30 mouse cellular contexts compared by ENCODE assay signal in the genomic region with DNA sequence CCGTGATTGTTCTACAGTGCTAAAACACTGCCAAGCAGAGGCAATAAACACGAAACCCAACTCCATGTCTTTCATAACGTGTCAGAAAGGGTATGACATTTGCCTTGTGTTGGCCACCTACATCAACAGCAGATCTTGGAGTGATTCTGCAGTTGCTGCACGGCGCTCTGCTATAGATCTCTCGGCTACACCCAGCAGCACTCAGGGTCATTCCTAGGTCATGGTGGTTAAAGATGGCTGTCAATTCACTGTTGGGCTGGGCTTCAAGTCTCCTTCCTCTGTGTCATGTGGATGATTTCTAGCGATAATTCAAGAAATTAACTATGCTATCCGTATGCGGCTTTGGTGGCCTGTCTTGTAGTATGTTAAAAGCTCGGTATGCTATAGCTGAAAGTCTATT. TPM values are rescaled to one million over a fixed set of nuclear protein-coding genes. Genes with fewer than 3 reads are reported as not detected.
A peak's percentile ranks its signal among the peaks of the same experiment; 100 is the strongest.
DNase-seq lines count a peak whose midpoint lies in the region; ATAC-seq and TF ChIP-seq lines count a peak whose summit lies in the region.
"Had no signal": no experiment of that assay in that cellular context is flagged by ENCODE, and none has a peak within 500 bp of the region (broad histone marks: within the 10 kb centered on the region; RNA-seq: fewer than 3 reads in every experiment).

No protein-coding gene starts in this region.

- TF ChIP-seq EP300 in lung, postnatal 0 days (IDR thresholded peaks at IDR 0.05), result no peak

- H3K9me3 ChIP-seq in hindbrain, embryonic 11.5 days (ENCODE audit: control insufficient read depth, low read length), result no peaks in the 10 kb centered on the region
- H3K9me3 ChIP-seq in hindbrain, embryonic 10.5 days, result no peaks in the 10 kb centered on the region
- H3K9me3 ChIP-seq in neural tube, embryonic 11.5 days (ENCODE audit: control insufficient read depth, low read length), result no peaks in the 10 kb centered on the region
- H3K9me3 ChIP-seq in neural tube, embryonic 15.5 days (replicated peaks), result no peaks in the 10 kb centered on the region
- H3K9me3 ChIP-seq in lung, postnatal 0 days (ENCODE audit: low read length), result no peaks in the 10 kb centered on the region
- no peaks in the 10 kb centered on the region for H3K9me3 ChIP-seq in heart, embryonic 11.5 days (replicated peaks; ENCODE audit: control insufficient read depth, low read length)
- H3K9me3 ChIP-seq: embryonic facial prominence, embryonic 12.5 days; heart, embryonic 12.5 days; kidney, embryonic 15.5 days; liver, embryonic 13.5 days had no signal

- no peaks in the 10 kb centered on the region for H3K27me3 ChIP-seq in hindbrain, embryonic 11.5 days (ENCODE audit: control insufficient read depth, insufficient read depth, low read length)
- H3K27me3 ChIP-seq in hindbrain, embryonic 10.5 days (ENCODE audit: insufficient read depth, poor library complexity, severe bottlenecking), result peaks cover 3% of the 10 kb centered on the region; the same call in 1 of the 2 replicates
- H3K27me3 ChIP-seq in neural tube, embryonic 11.5 days (ENCODE audit: control insufficient read depth, insufficient read depth, low read length), result no peaks in the 10 kb centered on the region
- no peaks in the 10 kb centered on the region for H3K27me3 ChIP-seq in neural tube, embryonic 15.5 days (replicated peaks)
- no peaks in the 10 kb centered on the region for H3K27me3 ChIP-seq in lung, postnatal 0 days (replicated peaks; ENCODE audit: insufficient read depth, low read length)
- peaks cover 4% of the 10 kb centered on the region; the same call in 1 of the 2 replicates for H3K27me3 ChIP-seq in heart, embryonic 11.5 days (ENCODE audit: control insufficient read depth, insufficient read depth, low read length)
- H3K27me3 ChIP-seq: embryonic facial prominence, embryonic 12.5 days; kidney, embryonic 15.5 days had no signal

- TF ChIP-seq CTCF in lung, postnatal 0 days (IDR thresholded peaks at IDR 0.05), result no peak

- H3K9ac ChIP-seq in hindbrain, embryonic 11.5 days (ENCODE audit: low read depth, low read length), result no peak overlapping the region
- no peak overlapping the region for H3K9ac ChIP-seq in neural tube, embryonic 11.5 days (ENCODE audit: low read length)
- no peak overlapping the region for H3K9ac ChIP-seq in neural tube, embryonic 15.5 days (replicated peaks)
- no peak overlapping the region for H3K9ac ChIP-seq in lung, postnatal 0 days (replicated peaks; ENCODE audit: low read depth)
- no peak overlapping the region for H3K9ac ChIP-seq in heart, embryonic 11.5 days (ENCODE audit: low read depth, low read length)
- H3K9ac ChIP-seq: embryonic facial prominence, embryonic 12.5 days; heart, embryonic 12.5 days; kidney, embryonic 15.5 days; liver, embryonic 13.5 days had no signal

- no peak overlapping the region for H3K4me2 ChIP-seq in hindbrain, embryonic 11.5 days (replicated peaks; ENCODE audit: low read depth, low read length)
- no peak overlapping the region for H3K4me2 ChIP-seq in neural tube, embryonic 11.5 days (ENCODE audit: low read depth)
- H3K4me2 ChIP-seq in neural tube, embryonic 15.5 days, result no peak overlapping the region
- no peak overlapping the region for H3K4me2 ChIP-seq in lung, postnatal 0 days (replicated peaks; ENCODE audit: low read depth, low read length)
- H3K4me2 ChIP-seq in heart, embryonic 11.5 days, result no peak overlapping the region
- H3K4me2 ChIP-seq: embryonic facial prominence, embryonic 12.5 days; heart, embryonic 12.5 days; kidney, embryonic 15.5 days; liver, embryonic 13.5 days had no signal

- ATAC-seq in hindbrain, embryonic 11.5 days (ENCODE audit: low FRiP score), result no peak
- ATAC-seq in neural tube, embryonic 11.5 days (ENCODE audit: insufficient read depth, low FRiP score, low TSS enrichment), result peak; percentile 38; the same call in 1 of the 2 replicates
- ATAC-seq in neural tube, embryonic 15.5 days (ENCODE audit: low FRiP score), result 0 out of 2 replicates have a peak, but pooled peaks have one; percentile 28
- no peak for ATAC-seq in lung, postnatal 0 days
- ATAC-seq in heart, embryonic 11.5 days (replicated peaks; ENCODE audit: insufficient number of reproducible peaks, low FRiP score, low TSS enrichment), result no peak
- ATAC-seq: activated CD4-positive, CD25-positive, alpha-beta regulatory T cell, adult 4 months; forebrain, embryonic 14.5 days had no signal

- H3K4me3 ChIP-seq in hindbrain, embryonic 11.5 days (ENCODE audit: low read depth, low read length), result no peak overlapping the region
- H3K4me3 ChIP-seq in hindbrain, embryonic 10.5 days, result no peak overlapping the region
- H3K4me3 ChIP-seq in neural tube, embryonic 11.5 days (ENCODE audit: low read depth, low read length), result no peak overlapping the region
- no peak overlapping the region for H3K4me3 ChIP-seq in neural tube, embryonic 15.5 days (replicated peaks)
- no peak overlapping the region for H3K4me3 ChIP-seq in lung, postnatal 0 days (ENCODE audit: low read depth, low read length)
- H3K4me3 ChIP-seq in heart, embryonic 11.5 days (ENCODE audit: low read depth, low read length), result no peak overlapping the region
- H3K4me3 ChIP-seq: embryonic facial prominence, embryonic 12.5 days; heart, embryonic 12.5 days; kidney, embryonic 15.5 days; liver, embryonic 13.5 days had no signal

- H3K36me3 ChIP-seq in hindbrain, embryonic 11.5 days (ENCODE audit: control insufficient read depth, insufficient read depth, low read length), result no peaks in the 10 kb centered on the region
- H3K36me3 ChIP-seq in hindbrain, embryonic 10.5 days, result no peaks in the 10 kb centered on the region
- no peaks in the 10 kb centered on the region for H3K36me3 ChIP-seq in neural tube, embryonic 11.5 days (ENCODE audit: control insufficient read depth, insufficient read depth, low read length)
- no peaks in the 10 kb centered on the region for H3K36me3 ChIP-seq in neural tube, embryonic 15.5 days
- H3K36me3 ChIP-seq in lung, postnatal 0 days (ENCODE audit: insufficient read depth, low read length), result no peaks in the 10 kb centered on the region
- no peaks in the 10 kb centered on the region for H3K36me3 ChIP-seq in heart, embryonic 11.5 days (ENCODE audit: control insufficient read depth, insufficient read depth, low read length)
- H3K36me3 ChIP-seq: embryonic facial prominence, embryonic 12.5 days; heart, embryonic 12.5 days; kidney, embryonic 15.5 days; liver, embryonic 13.5 days had no signal

- 62% methylated on average over 10 of the region's 10 CpGs for WGBS in hindbrain, embryonic 11.5 days
- 74% methylated on average over 10 of the region's 10 CpGs for WGBS in hindbrain, embryonic 10.5 days
- 34% methylated on average over 10 of the region's 10 CpGs for whole genome bisulfite sequencing in neural tube, embryonic 11.5 days
- 32% methylated on average over 10 of the region's 10 CpGs for WGBS in neural tube, embryonic 15.5 days
- 61% methylated on average over 10 of the region's 10 CpGs for WGBS in lung, postnatal 0 days
- 65% methylated on average over 10 of the region's 10 CpGs for WGBS in heart, embryonic 11.5 days (ENCODE audit: insufficient replicate concordance)

- H3K27ac ChIP-seq in hindbrain, embryonic 11.5 days (ENCODE audit: low read depth, low read length), result peak overlapping the region; percentile 1; the same call in 1 of the 2 replicates
- H3K27ac ChIP-seq in hindbrain, embryonic 10.5 days, result no peak overlapping the region
- peak overlapping the region; percentile 47 for H3K27ac ChIP-seq in neural tube, embryonic 11.5 days (ENCODE audit: low read depth, low read length)
- H3K27ac ChIP-seq in neural tube, embryonic 15.5 days (replicated peaks), result peak overlapping the region; percentile 23; the same call in 1 of the 2 replicates
- no peak overlapping the region for H3K27ac ChIP-seq in lung, postnatal 0 days (ENCODE audit: low read length)
- H3K27ac ChIP-seq in heart, embryonic 11.5 days (ENCODE audit: low read depth, low read length), result no peak overlapping the region
- H3K27ac ChIP-seq: embryonic facial prominence, embryonic 12.5 days; kidney, embryonic 15.5 days; liver, embryonic 13.5 days; macrophage had no signal

- H3K4me1 ChIP-seq in hindbrain, embryonic 11.5 days (replicated peaks; ENCODE audit: control insufficient read depth, insufficient read depth, low read length), result no peaks in the 10 kb centered on the region
- H3K4me1 ChIP-seq in hindbrain, embryonic 10.5 days (replicated peaks), result peaks cover 14% of the 10 kb centered on the region
- peaks cover 12% of the 10 kb centered on the region for H3K4me1 ChIP-seq in neural tube, embryonic 11.5 days (ENCODE audit: control insufficient read depth, insufficient read depth, low read length)
- peaks cover 16% of the 10 kb centered on the region for H3K4me1 ChIP-seq in neural tube, embryonic 15.5 days
- H3K4me1 ChIP-seq in lung, postnatal 0 days (ENCODE audit: insufficient read depth, low read depth, low read length), result no peaks in the 10 kb centered on the region
- H3K4me1 ChIP-seq in heart, embryonic 11.5 days (ENCODE audit: control insufficient read depth, insufficient read depth, low read length), result no peaks in the 10 kb centered on the region
- H3K4me1 ChIP-seq: embryonic facial prominence, embryonic 12.5 days; heart, embryonic 12.5 days; kidney, embryonic 15.5 days; liver, embryonic 13.5 days had no signal

- DNase-seq in hindbrain, embryonic 11.5 days (ENCODE audit: low spot score), result no peak
- DNase-seq in hindbrain, embryonic 10.5 days (ENCODE audit: low spot score), result no peak
- no peak for DNase-seq in neural tube, embryonic 11.5 days (ENCODE audit: low spot score)
- DNase-seq in neural tube, embryonic 10.5 days (ENCODE audit: extremely low spot score, low spot score), result no peak
- DNase-seq in lung, postnatal 0 days (ENCODE audit: low spot score), result no peak
- DNase-seq: adrenal gland, adult 2 months; adrenal gland, postnatal 36 days; cerebellum, adult 18-20 months; cerebellum, postnatal 10 days; gastrocnemius, postnatal 25 days; heart, adult 11 months; heart, postnatal 4 days; kidney, adult 18-20 months; kidney, postnatal 25 days; liver, embryonic 13.5 days; lung, adult 18-20 months; lung, postnatal 10 days; right cerebral cortex, postnatal 4 days; thymus, adult 2 months; thymus, postnatal 36 days had no signal

RNA-seq across cellular contexts. Expression of gene Hoxa1, which starts 19.5 kb away (rescaled TPM):
- 4.0 and 4.1 TPM in 2 replicates for polyA plus RNA-seq in hindbrain, embryonic 11.5 days (2014; fragmentation: Nextera tagmentation; extraction: Ambion mirVana)
- polyA plus RNA-seq in hindbrain, embryonic 10.5 days (2016; fragmentation: Nextera tagmentation; extraction: Ambion mirVana), result 0.77 and 1.4 TPM in 2 replicates
- 8.0 and 9.3 TPM in 2 replicates for polyA plus RNA-seq in neural tube, embryonic 11.5 days (2014; fragmentation: Nextera tagmentation; extraction: Ambion mirVana)
- 1.1 and 1.3 TPM in 2 replicates for polyA plus RNA-seq in neural tube, embryonic 15.5 days (2015; fragmentation: Nextera tagmentation; extraction: Ambion mirVana)
- 0.65 and 1.0 TPM in 2 replicates for polyA plus RNA-seq in lung, postnatal 0 days (2015; fragmentation: Nextera tagmentation; extraction: Ambion mirVana)
- 1.2 TPM in 2 replicates for polyA plus RNA-seq in heart, embryonic 11.5 days (2014; fragmentation: Nextera tagmentation; extraction: Ambion mirVana)
- polyA plus RNA-seq: activated CD4-positive, CD25-positive, alpha-beta regulatory T cell, adult 4 months; forebrain, embryonic 14.5 days had no signal

RNA-seq across cellular contexts. Expression of gene Hoxa2, which starts 26.1 kb away (rescaled TPM):
- polyA plus RNA-seq in hindbrain, embryonic 11.5 days (2014; fragmentation: Nextera tagmentation; extraction: Ambion mirVana), result 63.7 and 68.1 TPM in 2 replicates
- 31.4 and 56.9 TPM in 2 replicates for polyA plus RNA-seq in hindbrain, embryonic 10.5 days (2016; fragmentation: Nextera tagmentation; extraction: Ambion mirVana)
- 36.0 and 37.5 TPM in 2 replicates for polyA plus RNA-seq in neural tube, embryonic 11.5 days (2014; fragmentation: Nextera tagmentation; extraction: Ambion mirVana)
- 7.2 and 12.0 TPM in 2 replicates for polyA plus RNA-seq in neural tube, embryonic 15.5 days (2015; fragmentation: Nextera tagmentation; extraction: Ambion mirVana)
- polyA plus RNA-seq in lung, postnatal 0 days (2015; fragmentation: Nextera tagmentation; extraction: Ambion mirVana), result 7.2 and 8.2 TPM in 2 replicates
- 3.5 and 3.6 TPM in 2 replicates for polyA plus RNA-seq in heart, embryonic 11.5 days (2014; fragmentation: Nextera tagmentation; extraction: Ambion mirVana)
- polyA plus RNA-seq: activated CD4-positive, CD25-positive, alpha-beta regulatory T cell, adult 4 months; forebrain, embryonic 14.5 days; macrophage had no signal

RNA-seq across cellular contexts. Expression of gene 5730596B20Rik, which starts 38.7 kb away (rescaled TPM):
- 4.9 and 5.4 TPM in 2 replicates for polyA plus RNA-seq in hindbrain, embryonic 11.5 days (2014; fragmentation: Nextera tagmentation; extraction: Ambion mirVana)
- 0.90 and 3.6 TPM in 2 replicates for polyA plus RNA-seq in hindbrain, embryonic 10.5 days (2016; fragmentation: Nextera tagmentation; extraction: Ambion mirVana)
- polyA plus RNA-seq in neural tube, embryonic 11.5 days (2014; fragmentation: Nextera tagmentation; extraction: Ambion mirVana), result 4.1 and 4.5 TPM in 2 replicates
- polyA plus RNA-seq in neural tube, embryonic 15.5 days (2015; fragmentation: Nextera tagmentation; extraction: Ambion mirVana), result 1.4 and 3.0 TPM in 2 replicates
- polyA plus RNA-seq in lung, postnatal 0 days (2015; fragmentation: Nextera tagmentation; extraction: Ambion mirVana), result 1.5 and 1.6 TPM in 2 replicates
- polyA plus RNA-seq in heart, embryonic 11.5 days (2014; fragmentation: Nextera tagmentation; extraction: Ambion mirVana), result 0.45 and 0.57 TPM in 2 replicates
- polyA plus RNA-seq: activated CD4-positive, CD25-positive, alpha-beta regulatory T cell, adult 4 months; forebrain, embryonic 14.5 days; macrophage; midbrain, embryonic 14.5 days; spleen, adult 2 months had no signal

RNA-seq across cellular contexts. Expression of gene Hoxa4, which starts 53.0 kb away (rescaled TPM):
- 11.9 and 12.8 TPM in 2 replicates for polyA plus RNA-seq in hindbrain, embryonic 11.5 days (2014; fragmentation: Nextera tagmentation; extraction: Ambion mirVana)
- polyA plus RNA-seq in hindbrain, embryonic 10.5 days (2016; fragmentation: Nextera tagmentation; extraction: Ambion mirVana), result 0.14 and 4.3 TPM in 2 replicates
- 10.2 and 11.7 TPM in 2 replicates for polyA plus RNA-seq in neural tube, embryonic 11.5 days (2014; fragmentation: Nextera tagmentation; extraction: Ambion mirVana)
- 2.3 and 5.7 TPM in 2 replicates for polyA plus RNA-seq in neural tube, embryonic 15.5 days (2015; fragmentation: Nextera tagmentation; extraction: Ambion mirVana)
- 3.7 and 3.9 TPM in 2 replicates for polyA plus RNA-seq in lung, postnatal 0 days (2015; fragmentation: Nextera tagmentation; extraction: Ambion mirVana)
- polyA plus RNA-seq in heart, embryonic 11.5 days (2014; fragmentation: Nextera tagmentation; extraction: Ambion mirVana), result 0.68 and 1.4 TPM in 2 replicates
- polyA plus RNA-seq: activated CD4-positive, CD25-positive, alpha-beta regulatory T cell, adult 4 months; embryonic facial prominence, embryonic 12.5 days; forebrain, embryonic 14.5 days; midbrain, embryonic 14.5 days had no signal

Comparison
In these comparisons a context has a peak if more than half of its experiments do, and no peak if none do; other contexts are left out.
1. H3K27ac ChIP-seq: peak in hindbrain, embryonic 11.5 days (single experiment), neural tube, embryonic 11.5 days (single experiment) and neural tube, embryonic 15.5 days (single experiment); none in hindbrain, embryonic 10.5 days (single experiment), lung, postnatal 0 days (single experiment) and heart, embryonic 11.5 days (single experiment).
2. ATAC-seq: peak in neural tube, embryonic 11.5 days (single experiment) and neural tube, embryonic 15.5 days (single experiment); none in hindbrain, embryonic 11.5 days (single experiment), lung, postnatal 0 days (single experiment) and heart, embryonic 11.5 days (single experiment).